Mouse (Mus musculus) heart, postnatal 36 days (tissue): ENCODE measurements around the gene H2-Q1. TPM values are rescaled to one million over a fixed set of nuclear protein-coding genes. Genes with fewer than 3 reads are reported as not detected.
"Not testable (repeated sequence)": the region's sequence is repeated elsewhere in the genome, so short reads cannot be mapped to it uniquely, and the experiment has no call there.

Experiments used
- DNase-seq, 2 experiments: peaks; one replicate each; pipeline ENCODE4 v3.0.0; 2021 to 2022
- intact Hi-C: fragments of 180-260 bp; cut with DNase I; formaldehyde crosslinking; loops from one replicate; pipeline ENCODE4 v1.15.1; 2025
- total RNA-seq, 2 experiments: library from RNA; stranded (reverse); gene quantifications; 2 replicates each; pipeline ENCODE4 v1.2.3; 2021

The H2-Q1 gene
- total RNA-seq, 2 experiments from 2014 or later = 1.1 to 1.4 TPM

DNA sequence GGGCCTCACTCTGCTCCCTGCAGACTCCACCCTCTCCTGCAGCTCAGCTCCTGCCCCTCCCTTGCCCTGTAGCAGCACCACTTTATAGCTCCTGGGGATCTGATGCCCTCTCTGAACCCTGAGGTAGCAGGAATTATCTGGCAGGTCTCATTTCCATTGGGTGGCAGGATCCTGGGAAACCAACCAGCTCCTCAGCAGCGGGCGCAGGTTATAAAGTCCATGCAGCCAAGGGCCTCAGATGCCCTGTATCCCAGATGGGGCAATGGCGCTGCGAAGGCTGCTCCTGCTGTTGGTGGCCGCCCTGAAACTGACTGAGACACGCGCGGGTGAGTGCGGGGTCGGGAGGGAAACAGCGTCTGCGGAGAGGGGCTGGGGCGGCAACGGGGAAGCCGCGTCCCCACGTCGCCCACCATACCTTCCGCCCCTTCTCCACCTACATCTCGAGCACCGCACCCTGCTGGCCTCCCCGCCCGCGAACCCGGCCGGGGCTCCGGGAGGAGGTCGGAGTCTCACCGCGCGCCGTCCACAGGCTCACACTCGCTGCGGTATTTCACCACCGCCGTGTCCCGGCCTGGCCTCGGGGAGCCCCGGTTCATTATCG lies 22.0 kb downstream of the H2-Q1 start, which contains the start of gene H2-Q2:
Gene H2-Q2 (plus strand): TSS at position 172 of the 601 bp plus-strand sequence.
- DNase-seq = no peak
- intact Hi-C loops = no loop called here

DNA sequence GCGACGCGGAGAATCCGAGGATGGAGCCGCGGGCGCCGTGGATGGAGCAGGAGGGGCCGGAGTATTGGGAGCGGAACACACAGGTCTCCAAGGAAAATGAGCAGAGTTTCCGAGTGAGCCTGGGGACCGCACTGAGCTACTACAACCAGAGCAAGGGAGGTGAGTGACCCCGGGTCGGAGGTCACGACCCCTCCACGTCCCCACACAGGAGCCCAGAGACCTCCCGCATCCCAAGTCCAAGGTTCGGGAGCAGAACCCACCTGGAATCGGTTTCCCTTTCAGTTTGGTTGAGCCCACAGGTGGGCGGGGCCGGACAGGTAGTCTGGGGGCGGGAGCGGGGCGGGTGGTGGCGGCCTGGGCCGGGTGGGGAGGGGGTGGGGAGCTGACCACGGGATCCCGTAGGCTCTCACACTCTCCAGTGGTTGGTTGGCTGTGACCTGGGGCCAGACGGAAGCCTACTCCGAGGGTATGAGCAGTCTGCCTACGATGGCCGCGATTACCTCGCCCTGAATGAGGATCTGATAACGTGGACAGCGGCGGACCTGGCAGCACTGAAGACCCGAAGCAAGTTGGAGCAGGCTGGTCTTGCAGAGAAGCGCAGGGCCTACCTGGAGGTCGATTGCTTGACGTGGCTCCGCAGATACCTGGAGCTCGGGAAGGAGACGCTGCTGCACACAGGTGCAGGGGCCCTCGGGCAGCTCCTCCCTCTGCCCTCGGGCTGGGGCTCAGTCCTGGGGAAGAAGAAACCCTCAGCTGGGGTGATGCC lies 22.7 kb downstream of the H2-Q1 start:
- intact Hi-C loops = no loop called here
- DNase-seq = no peak

DNA sequence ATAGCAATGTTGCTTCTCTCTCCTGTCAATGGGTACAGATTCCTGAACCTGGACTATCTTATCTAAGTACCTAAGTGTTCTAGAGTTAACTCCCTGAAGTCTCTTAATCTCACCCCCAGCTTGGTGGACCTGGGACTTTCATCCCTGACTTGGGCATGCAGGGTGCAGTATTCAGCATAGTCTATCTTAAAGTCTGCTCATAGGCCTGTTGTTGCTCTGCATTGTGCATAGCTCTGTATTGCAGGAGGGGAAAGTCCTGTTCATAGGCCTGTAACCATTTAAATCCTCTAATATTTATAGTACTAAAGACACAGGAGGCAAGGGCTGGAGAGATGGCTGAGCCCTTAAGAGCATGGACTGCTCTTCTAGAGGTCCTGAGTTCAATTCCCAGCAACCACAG lies 27.5 kb downstream of the H2-Q1 start:
- DNase-seq, intact Hi-C loops: not testable (repeated sequence)

DNA sequence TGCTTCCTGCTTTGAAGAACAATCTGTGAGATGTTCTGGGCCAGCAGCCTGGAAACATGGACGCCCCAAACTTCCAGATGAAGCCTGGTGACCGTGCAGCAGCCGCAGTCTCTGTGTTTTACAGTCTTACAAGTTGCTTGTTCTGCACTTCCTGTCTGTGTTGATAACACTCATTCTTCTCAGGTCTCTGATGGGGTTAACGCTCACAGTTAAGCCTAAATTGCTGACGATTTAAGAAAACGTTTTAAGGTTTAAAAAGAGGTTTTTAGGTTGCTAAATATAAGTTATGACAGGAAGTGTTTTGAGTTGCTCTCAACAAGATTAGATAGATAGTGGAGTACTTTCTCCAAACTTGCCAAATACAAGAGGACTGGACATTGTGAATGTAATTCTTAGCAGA lies 33.1 kb downstream of the H2-Q1 start:
- not testable (repeated sequence) for DNase-seq

DNA sequence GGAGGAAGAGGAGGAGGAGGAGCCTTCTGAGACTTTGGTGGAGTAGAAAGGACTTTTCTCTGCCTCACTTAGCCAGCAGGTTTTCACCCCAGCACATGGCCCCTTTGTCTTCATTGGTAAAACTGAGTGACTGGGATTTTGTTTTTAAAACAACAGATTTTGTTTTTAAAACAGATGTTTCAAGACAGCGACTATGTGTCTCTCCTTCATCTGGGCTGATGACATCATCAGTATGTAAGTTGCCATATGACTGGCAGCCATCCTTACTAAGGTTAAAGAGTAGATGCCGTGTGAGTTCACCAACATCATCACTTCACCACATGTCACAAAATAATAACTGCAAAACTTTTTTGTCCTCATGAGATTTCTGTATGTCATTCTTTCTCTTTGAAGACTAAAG lies 33.9 kb downstream of the H2-Q1 start:
- no peak for DNase-seq
- intact Hi-C loops = loop anchor here (1.0 kb wide), 1 partner anchor 40 kb away; no protein-coding TSS in a partner anchor

More for the DNA sequence above, 33.1 kb downstream of the H2-Q1 start:
- intact Hi-C loops = not testable (repeated sequence)

GRCm38 (mm10) chr17:35357086-35357485 lies 36.9 kb downstream of the H2-Q1 start:
- intact Hi-C loops = loop anchor here (5.0 kb wide), 1 partner anchor 1395 kb away; no protein-coding TSS in a partner anchor
- no peak for DNase-seq

DNA sequence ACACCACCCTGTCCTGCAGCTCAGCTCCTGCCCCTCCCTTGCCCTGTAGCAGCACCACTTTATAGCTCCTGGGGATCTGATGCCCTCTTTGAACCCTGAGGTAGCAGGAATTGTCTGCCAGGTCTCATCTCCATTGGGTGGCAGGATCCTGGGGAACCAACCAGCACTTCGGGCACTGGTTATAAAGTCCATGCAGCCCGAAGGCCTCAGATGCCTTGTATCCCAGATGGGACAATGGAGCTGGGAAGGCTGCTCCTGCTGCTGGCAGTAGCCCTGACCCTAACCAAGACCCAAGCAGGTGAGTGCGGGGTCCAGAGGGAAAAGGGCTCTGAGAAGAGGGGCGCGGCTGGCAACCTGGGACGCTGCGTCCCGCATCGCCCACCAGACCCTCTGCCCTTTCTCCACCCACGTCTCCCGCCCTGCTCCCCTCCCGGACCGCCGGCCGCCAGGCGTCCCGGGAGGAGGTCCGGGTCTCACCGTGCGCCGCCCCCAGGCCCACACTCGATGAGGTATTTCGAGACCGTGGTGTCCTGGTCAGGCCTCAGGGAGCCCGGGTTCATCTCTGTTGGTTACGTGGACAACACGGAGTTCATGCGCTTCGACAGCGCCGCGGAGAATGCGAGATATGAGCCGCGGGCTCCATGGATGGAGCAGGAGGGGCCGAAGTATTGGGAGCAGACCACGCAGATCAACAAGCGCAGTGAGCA lies 38.7 kb downstream of the H2-Q1 start:
- intact Hi-C loops = loop anchor here (1.0 to 5.0 kb wide), 2 partner anchors 40 to 1397 kb away; no protein-coding TSS in a partner anchor
- no peak for DNase-seq

GRCm38 (mm10) chr17:35359470-35359862 lies 39.3 kb downstream of the H2-Q1 start:
- DNase-seq = no peak
- intact Hi-C loops = loop anchor here (1.0 to 5.0 kb wide), 2 partner anchors 40 to 1397 kb away; no protein-coding TSS in a partner anchor

Other genes starting within 250 kb of the H2-Q1 start
- not detected for gene Ly6g6e, start 243.5 kb upstream of the H2-Q1 start, total RNA-seq
- under 1 TPM; 0.70 to 0.80 TPM for gene Ly6g6d, start 242.3 kb upstream of the H2-Q1 start, total RNA-seq
- not detected for gene Ly6g6f, start 234.8 kb upstream of the H2-Q1 start, total RNA-seq
- 10 to 100 TPM; 54.6 to 61.1 TPM for gene Abhd16a, start 231.1 kb upstream of the H2-Q1 start, total RNA-seq
- not detected for gene Ly6g5c, start 212.1 kb upstream of the H2-Q1 start, total RNA-seq
- gene Ly6g5b, start 205.0 kb upstream of the H2-Q1 start, total RNA-seq = not detected
- 1 to 10 TPM; 8.0 to 9.6 TPM for gene Gpank1, start 198.9 kb upstream of the H2-Q1 start, total RNA-seq
- 100 to 1,000 TPM; 163 to 164 TPM for gene Csnk2b, start 198.4 kb upstream of the H2-Q1 start, total RNA-seq
- 10 to 100 TPM; 25.7 to 26.4 TPM for gene D17H6S53E, start 194.0 kb upstream of the H2-Q1 start, total RNA-seq
- not detected for gene Apom, start 188.4 kb upstream of the H2-Q1 start, total RNA-seq
- gene Bag6, start 185.2 kb upstream of the H2-Q1 start, total RNA-seq = 100 to 1,000 TPM; 243 to 268 TPM
- 100 to 1,000 TPM; 122 to 127 TPM for gene Prrc2a, start 155.5 kb upstream of the H2-Q1 start, total RNA-seq
- 1 to 10 TPM; 2.0 to 6.2 TPM for gene Aif1, start 144.3 kb upstream of the H2-Q1 start, total RNA-seq
- 1 to 10 TPM; 3.3 to 3.7 TPM for gene Lst1, start 132.0 kb upstream of the H2-Q1 start, total RNA-seq
- gene Ltb, start 126.0 kb upstream of the H2-Q1 start, total RNA-seq = 1 to 10 TPM; 1.0 to 1.6 TPM
- gene Tnf, start 118.4 kb upstream of the H2-Q1 start, total RNA-seq = under 1 TPM; 0.53 to 0.57 TPM
- gene Lta, start 115.1 kb upstream of the H2-Q1 start, total RNA-seq = under 1 TPM in 1 of 2 experiments, not detected in 1; 0.19 TPM
- gene Gm16181, start 99.6 kb upstream of the H2-Q1 start, total RNA-seq = not detected
- 1 to 10 TPM; 2.0 to 2.6 TPM for gene Atp6v1g2, start 86.7 kb upstream of the H2-Q1 start, total RNA-seq
- gene Nfkbil1, start 84.6 kb upstream of the H2-Q1 start, total RNA-seq = 1 to 10 TPM; 8.0 to 8.5 TPM
- 10 to 100 TPM; 83.3 to 97.3 TPM for gene Ddx39b, start 78.7 kb upstream of the H2-Q1 start, total RNA-seq
- gene H2-D1, start 57.7 kb upstream of the H2-Q1 start, total RNA-seq = 100 to 1,000 TPM in 1 of 2 experiments, 10 to 100 TPM in 1; 87.6 to 133 TPM
- 1 to 10 TPM in 1 of 2 experiments, under 1 TPM in 1; 0.64 to 1.4 TPM for gene H2-Q2, start 21.8 kb downstream of the H2-Q1 start, total RNA-seq
- gene H2-Q4, start 59.2 kb downstream of the H2-Q1 start, total RNA-seq = 10 to 100 TPM; 10.1 to 13.8 TPM
- 1 to 10 TPM in 1 of 2 experiments, under 1 TPM in 1; 0.78 to 1.6 TPM for gene H2-Q6, start 104.4 kb downstream of the H2-Q1 start, total RNA-seq
- gene H2-Q7, start 118.8 kb downstream of the H2-Q1 start, total RNA-seq = 1 to 10 TPM in 1 of 2 experiments, under 1 TPM in 1; 0.94 to 2.1 TPM
- under 1 TPM; 0.19 to 0.33 TPM for gene H2-Q10, start 149.7 kb downstream of the H2-Q1 start, total RNA-seq
- not detected for gene Pou5f1, start 185.6 kb downstream of the H2-Q1 start, total RNA-seq
- gene Tcf19, start 196.4 kb downstream of the H2-Q1 start, total RNA-seq = 1 to 10 TPM; 3.4 to 5.2 TPM
- 1 to 10 TPM; 2.3 to 2.9 TPM for gene Cchcr1, start 196.7 kb downstream of the H2-Q1 start, total RNA-seq
- not detected for gene Psors1c2, start 212.8 kb downstream of the H2-Q1 start, total RNA-seq
- gene Cdsn, start 231.7 kb downstream of the H2-Q1 start, total RNA-seq = under 1 TPM; 0.19 to 0.39 TPM
- not detected for gene 2300002M23Rik, start 247.0 kb downstream of the H2-Q1 start, total RNA-seq